Mouse (Mus musculus) MEL (cell line): Measurements from ENCODE around the gene Tmsb4x. TPM values are rescaled to one million over a fixed set of nuclear protein-coding genes. Genes with fewer than 3 reads are reported as not detected.

Experiments used
- DNase-seq: peaks from one replicate; pipeline ENCODE4 v3.0.0; 2011; ENCODE audit warnings: low read depth, low spot score
- H3K27ac ChIP-seq: 2 replicates; pipeline ENCODE4 v1.5.1; 2012; ENCODE audit warnings: low read depth, mild to moderate bottlenecking, control low read depth, low read length, moderate library complexity; ENCODE audit not compliant: control insufficient read depth
- H3K27me3 ChIP-seq, 2 experiments: fragments of 150-350 bp in 1 of 2; sonication (generic) in 1 of 2; 2 replicates each; pipeline ENCODE4 v1.6.1; 2012; ENCODE audit warnings: low read length in 2 of 2, mild to moderate bottlenecking in 2 of 2, improper control_type of control experiment in 1 of 2, moderate library complexity in 1 of 2; ENCODE audit not compliant: insufficient read depth in 2 of 2, control insufficient read depth in 1 of 2
- H3K36me3 ChIP-seq, 2 experiments: 2 replicates each; pipeline ENCODE4 v1.6.1; 2012 to 2014; ENCODE audit warnings: low read length in 2 of 2, improper control_type of control experiment in 1 of 2, inconsistent platforms in 1 of 2, mild to moderate bottlenecking in 1 of 2; ENCODE audit not compliant: insufficient read depth in 2 of 2, control insufficient read depth in 1 of 2
- H3K4me1 ChIP-seq, 2 experiments: fragments of 150-350 bp in 1 of 2; sonication (generic) in 1 of 2; 2 replicates each; pipeline ENCODE4 v1.6.1; 2012; ENCODE audit warnings: low read length in 2 of 2, improper control_type of control experiment in 1 of 2, mild to moderate bottlenecking in 1 of 2; ENCODE audit not compliant: insufficient read depth in 2 of 2, control insufficient read depth in 1 of 2
- H3K4me3 ChIP-seq, 2 experiments: fragments of 150-350 bp in 1 of 2; sonication (generic) in 1 of 2; 2 replicates each; pipeline ENCODE4 v1.5.1; 2012; ENCODE audit warnings: low read depth in 2 of 2, low read length in 2 of 2, mild to moderate bottlenecking in 2 of 2, moderate library complexity in 2 of 2, control low read depth in 1 of 2, improper control_type of control experiment in 1 of 2; ENCODE audit not compliant: control insufficient read depth in 1 of 2, insufficient read depth in 1 of 2
- H3K79me2 ChIP-seq: 2 replicates; pipeline ENCODE4 v1.6.1; 2012; ENCODE audit warnings: mild to moderate bottlenecking, low read length, moderate library complexity; ENCODE audit not compliant: control insufficient read depth, poor library complexity, insufficient read depth
- H3K9ac ChIP-seq: 2 replicates; pipeline ENCODE4 v1.6.1; 2012; ENCODE audit warnings: low read depth, mild to moderate bottlenecking, control low read depth, low read length, moderate library complexity; ENCODE audit not compliant: control insufficient read depth, poor library complexity, severe bottlenecking
- H3K9me3 ChIP-seq: fragments of 150-350 bp; sonication (generic); replicated peaks from 2 replicates; pipeline ENCODE4 v1.6.1; 2012; ENCODE audit warnings: mild to moderate bottlenecking, low read length, improper control_type of control experiment, moderate library complexity; ENCODE audit not compliant: insufficient read depth
- CHD1 ChIP-seq: IDR thresholded peaks from 2 replicates; pipeline ENCODE4 v1.6.1; 2012; ENCODE audit warnings: low read depth, mild to moderate bottlenecking, inconsistent platforms, low read length, improper control_type of control experiment
- E2F4 ChIP-seq: IDR thresholded peaks from 2 replicates; pipeline ENCODE4 v1.6.1; 2011; ENCODE audit warnings: low read depth, low read length, improper control_type of control experiment, borderline replicate concordance
- ETS1 ChIP-seq: IDR thresholded peaks from 2 replicates; pipeline ENCODE4 v1.6.1; 2012; ENCODE audit warnings: low read depth, mild to moderate bottlenecking, inconsistent platforms, low read length, improper control_type of control experiment, moderate library complexity
- GABPA ChIP-seq: IDR thresholded peaks from 2 replicates; pipeline ENCODE4 v1.6.1; 2012; ENCODE audit warnings: low read depth, mild to moderate bottlenecking, inconsistent platforms, low read length, improper control_type of control experiment, moderate library complexity
- HCFC1 ChIP-seq: IDR thresholded peaks from 2 replicates; pipeline ENCODE4 v1.6.1; 2012; ENCODE audit warnings: low read depth, mild to moderate bottlenecking, inconsistent platforms, low read length, improper control_type of control experiment, moderate library complexity
- MAFK ChIP-seq: IDR thresholded peaks from 2 replicates; pipeline ENCODE4 v1.6.1; 2011; ENCODE audit warnings: low read depth, mild to moderate bottlenecking, low read length, improper control_type of control experiment, borderline replicate concordance
- MAZ ChIP-seq: IDR thresholded peaks from 2 replicates; pipeline ENCODE4 v1.6.1; 2012; ENCODE audit warnings: low read depth, mild to moderate bottlenecking, inconsistent platforms, low read length, improper control_type of control experiment
- NELFE ChIP-seq: IDR thresholded peaks from 2 replicates; pipeline ENCODE4 v1.6.1; 2011; ENCODE audit warnings: low read depth, low read length, improper control_type of control experiment
- NRF1 ChIP-seq: IDR thresholded peaks from 2 replicates; pipeline ENCODE4 v1.6.1; 2014; ENCODE audit warnings: low read depth, mild to moderate bottlenecking, inconsistent platforms, low read length, improper control_type of control experiment, moderate library complexity; ENCODE audit not compliant: poor library complexity, insufficient read depth, severe bottlenecking
- POLR2AphosphoS5 ChIP-seq: IDR thresholded peaks from 2 replicates; pipeline ENCODE4 v1.6.1; 2012; ENCODE audit warnings: low read depth, borderline replicate concordance, mild to moderate bottlenecking, inconsistent platforms, low read length, moderate library complexity, mixed read lengths
- RAD21 ChIP-seq: IDR thresholded peaks from 2 replicates; pipeline ENCODE4 v1.6.1; 2011; ENCODE audit warnings: mild to moderate bottlenecking, low read depth, low read length, improper control_type of control experiment
- SIN3A ChIP-seq: IDR thresholded peaks from 2 replicates; pipeline ENCODE4 v1.6.1; 2012; ENCODE audit warnings: low read length, improper control_type of control experiment, inconsistent platforms
- SMC3 ChIP-seq: IDR thresholded peaks from 2 replicates; pipeline ENCODE4 v1.6.1; 2011; ENCODE audit warnings: low read depth, low read length, improper control_type of control experiment
- TCF12 ChIP-seq: IDR thresholded peaks from 2 replicates; pipeline ENCODE4 v1.6.1; 2014; ENCODE audit warnings: low read depth, mild to moderate bottlenecking, inconsistent platforms, low read length, improper control_type of control experiment, moderate library complexity
- UBTF ChIP-seq: IDR thresholded peaks from 2 replicates; pipeline ENCODE4 v1.6.1; 2012; ENCODE audit warnings: low read depth, mild to moderate bottlenecking, inconsistent platforms, low read length, improper control_type of control experiment, moderate library complexity, borderline replicate concordance; ENCODE audit not compliant: insufficient read depth
- USF2 ChIP-seq, 2 experiments: IDR thresholded peaks; 2 replicates each; pipeline ENCODE4 v1.6.1; 2011 to 2012; ENCODE audit warnings: improper control_type of control experiment in 2 of 2, low read length in 2 of 2, borderline replicate concordance in 1 of 2, inconsistent platforms in 1 of 2, low read depth in 1 of 2, mild to moderate bottlenecking in 1 of 2; ENCODE audit not compliant: insufficient read depth in 1 of 2
- polyA plus RNA-seq, 2 experiments: library from polyadenylated mRNA; stranded (reverse) in 1 of 2; unstranded in 1 of 2; fragments of >175 nt in 1 of 2; fragments of >200 nt in 1 of 2; gene quantifications; 2 replicates each; pipeline versions ENCODE4 v1.2.1 to v1.2.4; 2012; ENCODE audit warnings: low replicate concordance in 2 of 2, low read depth in 1 of 2; ENCODE audit not compliant: insufficient read length in 2 of 2, insufficient read depth in 1 of 2, missing spikeins in 1 of 2
- total RNA-seq: library from RNA; depleted of rRNA; stranded (reverse); fragments of 300-350 nt; gene quantifications from 2 replicates; pipeline ENCODE4 v1.2.3, GENCODE M21; 2012

Tmsb4x gene
- total and polyA plus RNA-seq, 3 experiments: not detected

- H3K79me2 ChIP-seq: no peaks in the 10 kb centered on the region
- H3K27ac ChIP-seq: no peak overlapping the region
- H3K9ac ChIP-seq: no peak overlapping the region
- DNase-seq: no peak
- no peaks in the 10 kb centered on the region for H3K4me1 ChIP-seq
- no peaks in the 10 kb centered on the region for H3K36me3 ChIP-seq
- no peaks in the 10 kb centered on the region for H3K9me3 ChIP-seq
- no peaks in the 10 kb centered on the region for H3K27me3 ChIP-seq
- TF ChIP-seq POLR2AphosphoS5: no peak
- no peak overlapping the region for H3K4me3 ChIP-seq
These were observed 29.6 kb downstream of the Tmsb4x start for GRCm38 (mm10) chrX:167179549-167179948.

- Histone ChIP-seq H3K4me3 (no peak overlapping the region), H3K79me2 (no peaks in the 10 kb centered on the region), H3K4me1 (no peaks in the 10 kb centered on the region), H3K9ac (no peak overlapping the region), H3K36me3 (no peaks in the 10 kb centered on the region), H3K27ac (no peak overlapping the region), H3K9me3 (no peaks in the 10 kb centered on the region), H3K27me3 (no peaks in the 10 kb centered on the region)
- no peak for TF ChIP-seq MAZ
- TF ChIP-seq HCFC1: no peak
- TF ChIP-seq GABPA: no peak
- TF ChIP-seq UBTF: no peak
- TF ChIP-seq ETS1: no peak
- TF ChIP-seq SIN3A: no peak
- no peak for TF ChIP-seq TCF12
- no peak for TF ChIP-seq CHD1
- no peak for TF ChIP-seq MAFK
- no peak for TF ChIP-seq NELFE
- no peak for TF ChIP-seq SMC3
- no peak for TF ChIP-seq RAD21
- TF ChIP-seq USF2 (IDR thresholded peaks at IDR 0.05; ENCODE audit: borderline replicate concordance in 1 of 2, insufficient read depth in 1 of 2, low read depth in 1 of 2, low read length in 2 of 2): no peak
- no peak for TF ChIP-seq E2F4
- no peak for TF ChIP-seq POLR2AphosphoS5
- no peak for TF ChIP-seq NRF1
- no peak for DNase-seq
These were observed 33.8 kb downstream of the Tmsb4x start for GRCm38 (mm10) chrX:167175319-167175718.
